Comparison of ENCODE assay signal across 2 mouse cellular contexts in the genomic region with DNA sequence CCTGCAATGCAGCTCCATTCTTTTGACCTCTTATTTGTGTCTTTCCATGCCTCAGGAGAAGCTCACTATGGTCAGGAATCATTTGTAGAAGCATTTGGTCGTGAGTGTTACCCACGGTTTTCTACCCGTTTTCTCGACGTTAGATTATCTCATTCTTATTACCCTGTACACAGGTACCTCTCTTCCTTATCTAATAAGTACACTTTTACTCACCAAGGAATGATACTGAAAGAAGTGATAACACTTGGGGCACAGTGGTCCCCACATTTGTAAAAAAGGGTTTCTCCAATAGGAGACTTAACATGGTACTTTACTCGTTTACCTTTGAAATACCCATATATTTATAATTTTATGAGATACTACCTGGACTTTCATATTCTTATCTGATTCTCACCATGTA.
A peak's percentile ranks its signal among the peaks of the same experiment; 100 is the strongest.
TF ChIP-seq lines count a peak whose summit lies in the region.

No protein-coding gene starts in this region.

TF ChIP-seq in CH12.LX, 34 proteins besides CTCF, POLR2A, EP300 and RAD21 (continued from another document):
- TF ChIP-seq CHD1 (IDR thresholded peaks at IDR 0.05; ENCODE audit: low read depth, low read length) (no peak; the same call in 1 of the 2 replicates), UBTF (IDR thresholded peaks at IDR 0.05; ENCODE audit: low read depth, low read length) (no peak), IRF4 (IDR thresholded peaks at IDR 0.05; ENCODE audit: low read depth, low read length) (no peak)

TF ChIP-seq in MEL, 35 proteins besides CTCF, POLR2A, EP300 and RAD21 (continued from another document):
- peak; percentile 18; the same call in 1 of the 2 replicates for TF ChIP-seq SIN3A (IDR thresholded peaks at IDR 0.05; ENCODE audit: low read length)
